Mouse (Mus musculus): ENCODE measurements at regions not wholly inside any gene's neighbourhood (a gene's known extent, or its start where the extent isn't known, plus 50 kb on each side); places are given as distances from the start of the nearest gene placed in this dataset.
"Not testable (repeated sequence)": the region's sequence is repeated elsewhere in the genome, so short reads cannot be mapped to it uniquely, and the experiment has no call there.

- not testable (repeated sequence) for H3K9ac ChIP-seq (replicated peaks); H3K36me3 ChIP-seq; H3K4me2 ChIP-seq; H3K9me3 ChIP-seq; H3K4me1 ChIP-seq (replicated peaks); H3K27me3 ChIP-seq; ATAC-seq (ENCODE audit: insufficient number of reproducible peaks, insufficient read depth, low FRiP score, low TSS enrichment, low read depth); H3K4me3 ChIP-seq (replicated peaks); H3K27ac ChIP-seq
- 43% methylated on average over 1 of the region's 1 CpGs for WGBS
Measured at GRCm38 (mm10) chr16:8914183-8914582, 84.3 kb downstream of the 1810013L24Rik start.

GRCm38 (mm10) chr16:8916091-8916490 lies 86.2 kb downstream of the 1810013L24Rik start:
- no peaks in the 10 kb centered on the region for H3K36me3 ChIP-seq
- H3K27me3 ChIP-seq: no peaks in the 10 kb centered on the region
- no peaks in the 10 kb centered on the region for H3K9me3 ChIP-seq
- no peak overlapping the region for H3K4me3 ChIP-seq (replicated peaks)
- WGBS: 33% methylated on average over 7 of the region's 7 CpGs
- no peaks in the 10 kb centered on the region for H3K4me1 ChIP-seq (replicated peaks)
- no peak for ATAC-seq (ENCODE audit: insufficient number of reproducible peaks, insufficient read depth, low FRiP score, low TSS enrichment, low read depth)
- no peak overlapping the region for H3K9ac ChIP-seq (replicated peaks)
- H3K27ac ChIP-seq: no peak overlapping the region
- no peak overlapping the region for H3K4me2 ChIP-seq

- H3K27ac ChIP-seq: no peak overlapping the region
- ATAC-seq (ENCODE audit: insufficient number of reproducible peaks, insufficient read depth, low FRiP score, low TSS enrichment, low read depth): no peak
Measured at GRCm38 (mm10) chr16:8918741-8919535, 89.0 kb downstream of the 1810013L24Rik start.

GRCm38 (mm10) chr16:8924732-8925131 lies 94.8 kb downstream of the 1810013L24Rik start:
- ATAC-seq (ENCODE audit: insufficient number of reproducible peaks, insufficient read depth, low FRiP score, low TSS enrichment, low read depth): no peak
- Histone ChIP-seq H3K36me3 (no peaks in the 10 kb centered on the region), H3K4me2 (no peak overlapping the region), H3K27ac (no peak overlapping the region), H3K9ac (replicated peaks) (no peak overlapping the region), H3K4me3 (replicated peaks) (no peak overlapping the region), H3K4me1 (replicated peaks) (no peaks in the 10 kb centered on the region), H3K9me3 (no peaks in the 10 kb centered on the region), H3K27me3 (no peaks in the 10 kb centered on the region)
- 87% methylated on average over 4 of the region's 4 CpGs for WGBS

More at GRCm38 (mm10) chr16:8918741-8919535, 89.0 kb downstream of the 1810013L24Rik start:
- no peak overlapping the region for H3K4me2 ChIP-seq
- WGBS: 83% methylated on average over 9 of the region's 9 CpGs
- H3K36me3 ChIP-seq: no peaks in the 10 kb centered on the region
- no peaks in the 10 kb centered on the region for H3K4me1 ChIP-seq (replicated peaks)
- no peak overlapping the region for H3K9ac ChIP-seq (replicated peaks)
- no peaks in the 10 kb centered on the region for H3K9me3 ChIP-seq
- no peaks in the 10 kb centered on the region for H3K27me3 ChIP-seq
- no peak overlapping the region for H3K4me3 ChIP-seq (replicated peaks)

- H3K9ac ChIP-seq (replicated peaks): no peak overlapping the region
Measured at GRCm38 (mm10) chr16:8931961-8932360, 102.1 kb downstream of the 1810013L24Rik start.

GRCm38 (mm10) chr16:8933121-8933520 lies 103.2 kb downstream of the 1810013L24Rik start:
- Histone ChIP-seq H3K9ac (replicated peaks) (no peak overlapping the region), H3K36me3 (no peaks in the 10 kb centered on the region), H3K27ac (no peak overlapping the region), H3K4me2 (no peak overlapping the region), H3K4me1 (replicated peaks) (no peaks in the 10 kb centered on the region), H3K9me3 (no peaks in the 10 kb centered on the region), H3K4me3 (replicated peaks) (no peak overlapping the region), H3K27me3 (no peaks in the 10 kb centered on the region)
- 93% methylated on average over 3 of the region's 3 CpGs for WGBS
- ATAC-seq (ENCODE audit: insufficient number of reproducible peaks, insufficient read depth, low FRiP score, low TSS enrichment, low read depth): no peak

More at GRCm38 (mm10) chr16:8931961-8932360, 102.1 kb downstream of the 1810013L24Rik start:
- H3K36me3 ChIP-seq: no peaks in the 10 kb centered on the region
- no peak overlapping the region for H3K4me3 ChIP-seq (replicated peaks)
- H3K9me3 ChIP-seq: no peaks in the 10 kb centered on the region
- no peaks in the 10 kb centered on the region for H3K27me3 ChIP-seq
- H3K4me2 ChIP-seq: no peak overlapping the region
- H3K4me1 ChIP-seq (replicated peaks): no peaks in the 10 kb centered on the region
- no peak for ATAC-seq (ENCODE audit: insufficient number of reproducible peaks, insufficient read depth, low FRiP score, low TSS enrichment, low read depth)
- no peak overlapping the region for H3K27ac ChIP-seq

GRCm38 (mm10) chr16:8936446-8936845 lies 106.5 kb downstream of the 1810013L24Rik start:
- Histone ChIP-seq H3K4me1 (replicated peaks) (no peaks in the 10 kb centered on the region), H3K36me3 (no peaks in the 10 kb centered on the region), H3K4me2 (no peak overlapping the region), H3K4me3 (replicated peaks) (no peak overlapping the region), H3K9ac (replicated peaks) (no peak overlapping the region), H3K27me3 (no peaks in the 10 kb centered on the region), H3K9me3 (no peaks in the 10 kb centered on the region), H3K27ac (no peak overlapping the region)
- no peak for ATAC-seq (ENCODE audit: insufficient number of reproducible peaks, insufficient read depth, low FRiP score, low TSS enrichment, low read depth)

- 50% methylated on average over 5 of the region's 5 CpGs for WGBS
- H3K4me2 ChIP-seq: no peak overlapping the region
Measured at GRCm38 (mm10) chr16:8938516-8938915, 108.6 kb downstream of the 1810013L24Rik start.

GRCm38 (mm10) chr16:8939136-8939535 lies 109.2 kb downstream of the 1810013L24Rik start:
- Histone ChIP-seq H3K4me2 (no peak overlapping the region), H3K4me3 (replicated peaks) (no peak overlapping the region), H3K27me3 (no peaks in the 10 kb centered on the region), H3K9ac (replicated peaks) (no peak overlapping the region), H3K36me3 (no peaks in the 10 kb centered on the region), H3K4me1 (replicated peaks) (no peaks in the 10 kb centered on the region), H3K27ac (no peak overlapping the region), H3K9me3 (no peaks in the 10 kb centered on the region)
- WGBS: 44% methylated on average over 7 of the region's 7 CpGs
- ATAC-seq (ENCODE audit: insufficient number of reproducible peaks, insufficient read depth, low FRiP score, low TSS enrichment, low read depth): no peak

More at GRCm38 (mm10) chr16:8938516-8938915, 108.6 kb downstream of the 1810013L24Rik start:
- Histone ChIP-seq H3K27me3 (no peaks in the 10 kb centered on the region), H3K9ac (replicated peaks) (no peak overlapping the region), H3K36me3 (no peaks in the 10 kb centered on the region), H3K9me3 (no peaks in the 10 kb centered on the region), H3K4me1 (replicated peaks) (no peaks in the 10 kb centered on the region), H3K27ac (no peak overlapping the region), H3K4me3 (replicated peaks) (no peak overlapping the region)
- no peak for ATAC-seq (ENCODE audit: insufficient number of reproducible peaks, insufficient read depth, low FRiP score, low TSS enrichment, low read depth)

GRCm38 (mm10) chr16:8944412-8945102 lies 114.7 kb downstream of the 1810013L24Rik start:
- no peaks in the 10 kb centered on the region for H3K27me3 ChIP-seq
- no peak overlapping the region for H3K27ac ChIP-seq
- H3K4me3 ChIP-seq (replicated peaks): no peak overlapping the region
- 49% methylated on average over 5 of the region's 5 CpGs for WGBS
- ATAC-seq (ENCODE audit: insufficient number of reproducible peaks, insufficient read depth, low FRiP score, low TSS enrichment, low read depth): no peak
- H3K4me1 ChIP-seq (replicated peaks): no peaks in the 10 kb centered on the region; the same call in 1 of the 2 replicates
- no peaks in the 10 kb centered on the region for H3K36me3 ChIP-seq
- H3K4me2 ChIP-seq: no peak overlapping the region
- no peaks in the 10 kb centered on the region for H3K9me3 ChIP-seq
- no peak overlapping the region for H3K9ac ChIP-seq (replicated peaks)

- ATAC-seq (ENCODE audit: insufficient number of reproducible peaks, insufficient read depth, low FRiP score, low TSS enrichment, low read depth): no peak
Measured at GRCm38 (mm10) chr16:8947846-8948245, 117.9 kb downstream of the 1810013L24Rik start.

More at GRCm38 (mm10) chr16:8947846-8948245, 117.9 kb downstream of the 1810013L24Rik start:
- 56% methylated on average over 5 of the region's 5 CpGs for WGBS
- Histone ChIP-seq H3K27me3 (no peaks in the 10 kb centered on the region), H3K9ac (replicated peaks) (no peak overlapping the region), H3K9me3 (0 out of 2 replicates have a peak, but pooled peaks cover 3% of the 10 kb centered on the region), H3K4me2 (no peak overlapping the region), H3K4me1 (replicated peaks) (no peaks in the 10 kb centered on the region; the same call in 1 of the 2 replicates), H3K27ac (no peak overlapping the region), H3K36me3 (no peaks in the 10 kb centered on the region), H3K4me3 (replicated peaks) (no peak overlapping the region)

Data from limb, embryonic 12.5 days (tissue).